Mouse (Mus musculus): ENCODE results near the gene Vmn2r99.

Gene Vmn2r99

GRCm38 (mm10) chr17:19361649-19362048, at the start of gene Vmn2r99:
TSS of gene Vmn2r99 (plus strand) at chr17:19361949.
- DNase-seq (ENCODE audit: low spot score in 2 of 2), result no peak

DNA sequence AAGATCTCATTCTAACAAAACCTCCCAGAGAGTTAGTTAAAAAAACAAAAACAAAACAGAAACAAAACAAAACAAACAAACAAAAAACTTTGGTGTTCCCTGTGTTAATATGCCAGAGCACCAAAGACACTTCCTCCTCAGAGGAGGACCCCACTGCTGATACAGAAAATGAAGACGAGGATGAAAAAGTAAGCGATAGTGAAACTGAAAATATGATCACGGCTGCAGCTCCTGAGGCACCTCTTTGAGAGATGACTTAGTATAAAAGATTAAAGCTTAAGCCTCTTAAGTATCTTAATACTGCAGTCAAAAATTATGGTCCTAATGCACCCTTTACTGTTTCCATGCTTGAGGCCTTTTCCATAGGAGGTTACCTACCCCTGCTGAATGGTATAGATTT, 75.9 kb downstream of the Vmn2r99 start:
- no peak for DNase-seq (ENCODE audit: low spot score in 2 of 2)

DNA sequence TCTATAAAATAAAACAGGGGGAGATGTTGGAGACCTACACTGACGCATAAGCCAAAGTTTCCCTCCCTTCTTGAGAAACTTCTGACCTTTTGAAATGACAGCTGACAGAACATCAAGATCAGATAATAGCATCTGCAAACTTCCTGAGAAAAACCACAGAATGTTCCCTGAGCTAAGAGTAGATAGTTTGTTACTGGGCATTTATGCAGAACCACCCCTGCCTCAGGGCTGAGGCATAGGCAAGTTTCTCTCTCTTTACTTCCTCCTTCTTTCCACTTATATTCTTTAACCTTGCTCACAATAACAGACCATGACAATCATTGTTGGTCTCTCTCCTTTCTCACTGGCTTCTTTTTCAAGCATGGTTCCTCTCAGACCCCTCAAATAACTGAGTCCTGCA, 83.2 kb downstream of the Vmn2r99 start:
- no peak for DNase-seq (ENCODE audit: low spot score in 2 of 2)

Measured in urinary bladder, postnatal 36 days (tissue).